Mouse (Mus musculus) E14TG2a.4 (cell line): ENCODE data around the gene Cyp39a1.

ENCODE experiments used
- CTCF ChIP-seq: conservative IDR thresholded peaks from 2 replicates; pipeline ENCODE4 v1.5.1; 2014; ENCODE audit warnings: low read length
- NANOG ChIP-seq: IDR thresholded peaks from 2 replicates; pipeline ENCODE4 v1.6.1; 2014; ENCODE audit warnings: borderline replicate concordance, low read length, mixed read lengths

DNA sequence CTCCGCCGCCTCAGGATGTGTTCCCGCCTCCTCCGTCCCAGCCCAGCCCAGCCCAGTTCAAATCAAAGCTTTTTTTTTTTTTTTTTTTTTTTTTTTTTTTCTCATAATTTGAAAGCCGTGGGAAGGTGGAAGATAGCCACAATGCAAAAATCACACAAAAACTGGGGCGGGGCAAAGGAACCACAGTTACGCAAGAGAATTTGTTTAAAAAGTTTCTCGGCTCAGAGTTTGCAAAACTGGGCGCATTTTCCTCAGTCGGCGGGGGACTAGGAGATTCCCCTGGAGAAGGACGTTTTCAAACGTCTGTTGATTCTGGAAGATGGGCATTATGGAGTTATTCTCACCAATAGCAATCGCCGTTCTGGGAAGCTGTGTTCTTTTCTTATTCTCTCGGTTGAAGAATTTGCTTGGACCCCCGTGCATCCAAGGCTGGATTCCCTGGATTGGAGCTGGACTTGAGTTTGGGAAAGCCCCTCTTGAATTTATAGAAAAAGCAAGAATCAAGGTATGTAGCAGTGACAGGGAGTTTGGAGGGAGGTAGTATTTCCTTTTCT, at the start of gene Cyp39a1:
- TF ChIP-seq CTCF (no peak), NANOG (no peak)
